Comparison of ENCODE assay signal across 10 mouse cellular contexts in genomic region chr5:147086816-147087215, GRCm38 (mm10).
"Had no signal": no experiment of that assay in that cellular context is flagged by ENCODE, and none has a peak within 500 bp of the region (broad histone marks: within the 10 kb centered on the region; RNA-seq: fewer than 3 reads in every experiment).

No protein-coding gene starts in this region.

- DNase-seq: kidney, postnatal 10 days; kidney, postnatal 36 days; layer of hippocampus, postnatal 36 days; left cerebral cortex, postnatal 4 days; liver, postnatal 0 days; lung, embryonic 14.5 days; lung, postnatal 36 days; midbrain, embryonic 14.5 days; thymus, adult 18-20 months; thymus, postnatal 36 days had no signal
